Mouse (Mus musculus): ENCODE measurements around the gene Rdm1.
"Not testable (repeated sequence)": the region's sequence is repeated elsewhere in the genome, so short reads cannot be mapped to it uniquely, and the experiment has no call there.

Gene Rdm1

DNA sequence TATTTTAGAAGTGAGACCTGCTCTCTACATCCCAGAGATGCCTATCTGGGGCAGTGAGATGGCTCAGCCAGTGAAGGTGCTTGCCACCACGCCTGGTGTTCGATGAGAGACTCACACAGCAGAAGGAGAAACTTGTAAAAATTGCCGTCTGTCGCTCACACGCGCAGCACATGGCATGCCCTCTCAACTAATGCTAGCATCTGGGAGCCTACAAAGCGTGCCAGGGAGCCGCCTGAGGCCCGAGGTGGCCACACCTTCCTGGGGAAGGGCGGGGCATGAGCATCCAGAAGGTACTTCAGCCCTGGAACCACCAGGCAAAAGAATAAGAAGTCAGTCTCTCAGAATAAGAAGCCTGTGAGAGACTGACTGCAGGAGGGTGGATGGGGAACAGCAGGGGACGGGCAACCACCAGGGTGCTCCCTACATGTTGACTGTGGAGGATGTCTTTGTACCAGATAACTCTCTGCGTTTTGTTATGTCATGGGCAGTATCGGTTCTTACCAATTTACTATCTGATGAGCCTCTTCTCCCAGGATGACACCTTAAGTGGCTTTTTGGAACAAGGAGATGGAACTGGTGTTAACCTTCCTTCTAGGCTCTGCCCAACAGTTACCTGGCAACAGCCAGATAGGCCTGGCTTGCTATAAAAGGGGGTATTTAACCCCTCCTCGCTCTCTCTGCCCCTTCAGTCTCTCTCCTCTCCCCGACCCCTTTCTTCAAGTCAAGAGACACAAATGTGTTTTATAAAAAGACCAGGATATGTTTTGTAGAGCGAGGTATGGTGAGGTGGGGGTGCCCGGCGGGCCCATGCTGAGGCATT is 9.8 kb upstream of the Rdm1 start:
- no peak for DNase-seq (ENCODE audit: low read depth)

DNA sequence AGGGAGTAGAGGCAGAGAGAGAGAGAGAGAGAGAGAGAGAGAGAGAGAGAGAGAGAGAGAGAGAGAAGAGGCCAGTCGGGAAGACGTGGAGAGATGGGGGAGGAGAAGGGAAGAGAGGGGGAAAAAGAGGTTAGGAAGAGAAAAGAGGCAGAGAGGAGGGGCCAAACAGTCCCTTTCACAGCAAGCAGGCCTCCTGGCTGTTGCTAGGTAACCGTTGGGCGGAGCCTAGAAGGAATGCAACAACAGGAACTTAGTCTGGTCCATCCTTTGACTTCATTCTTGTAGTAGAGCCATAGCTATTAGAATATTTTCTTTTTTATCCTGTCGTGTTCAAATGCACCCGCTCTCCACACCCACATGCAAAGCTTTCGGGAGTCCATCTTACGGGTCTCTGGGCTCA is 9.1 kb upstream of the Rdm1 start:
- no peak for DNase-seq (ENCODE audit: low read depth)

DNA sequence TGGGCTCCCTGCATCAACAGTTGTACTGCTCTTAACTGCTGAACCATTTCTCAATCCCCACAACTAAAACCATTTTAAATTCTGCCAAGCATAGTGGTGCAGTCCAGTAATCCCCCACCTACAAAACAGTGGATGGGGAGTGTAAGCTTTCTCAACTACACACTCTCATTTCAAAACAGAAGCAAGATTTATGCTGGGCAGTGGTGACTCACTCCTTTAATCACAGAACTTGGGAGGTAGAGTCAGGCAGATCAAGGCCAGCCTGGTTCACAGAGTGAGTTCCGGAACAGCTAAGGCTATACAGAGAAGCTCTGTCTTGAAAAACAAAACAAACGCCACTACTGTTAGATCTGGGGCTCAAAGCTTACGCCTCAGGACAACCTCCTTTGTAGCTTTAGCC is 8.4 kb upstream of the Rdm1 start:
- DNase-seq (ENCODE audit: low read depth): no peak

DNA sequence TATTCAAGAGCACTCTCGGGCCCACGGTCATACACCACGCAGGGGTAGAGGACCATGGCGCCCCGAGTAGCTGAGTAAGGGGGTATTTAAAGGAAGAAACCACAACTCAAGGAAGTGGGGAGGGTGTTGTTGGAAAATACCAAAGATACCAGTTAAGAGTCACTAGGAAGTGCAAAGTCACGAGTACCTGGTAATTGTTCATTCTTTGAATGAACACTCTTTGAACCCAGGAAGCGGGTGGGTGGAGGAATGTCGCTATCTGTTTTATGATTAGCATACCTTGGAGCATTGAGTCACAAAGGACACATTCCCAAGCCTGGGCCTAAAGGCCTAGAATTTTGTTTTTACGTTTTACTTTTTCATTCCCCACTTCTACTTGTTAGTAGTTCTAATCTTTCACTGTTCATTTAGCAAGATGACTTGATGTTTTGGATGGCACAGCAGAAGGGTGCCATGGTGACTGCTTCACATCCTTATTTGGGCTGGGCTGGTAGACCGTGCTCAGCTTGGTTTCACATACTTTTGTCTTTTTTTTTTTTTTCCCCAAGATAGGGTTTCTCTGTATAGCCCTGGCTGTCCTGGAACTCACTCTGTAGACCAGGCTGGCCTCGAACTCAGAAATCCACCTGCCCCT is 6.9 kb upstream of the Rdm1 start:
- not testable (repeated sequence) for DNase-seq (ENCODE audit: low read depth)

DNA sequence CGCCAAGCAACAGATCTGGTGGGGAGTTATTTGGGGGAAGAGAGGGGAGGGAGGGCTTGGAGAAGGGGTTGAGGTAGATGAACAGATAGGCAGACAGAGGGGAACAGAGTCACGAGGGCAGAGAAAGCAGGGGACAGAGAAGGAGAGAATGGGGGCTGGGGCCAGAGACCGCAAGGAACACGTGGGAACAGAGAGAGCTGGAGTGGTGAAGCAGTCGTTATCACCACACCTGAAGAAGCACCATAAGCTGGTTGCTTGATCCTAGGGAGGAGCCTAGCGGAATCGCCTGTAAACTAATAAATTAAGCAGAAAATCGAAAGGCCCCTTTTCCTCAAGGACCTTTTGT is 373 bp upstream of the Rdm1 start:
- no peak for DNase-seq (ENCODE audit: low read depth)

DNA sequence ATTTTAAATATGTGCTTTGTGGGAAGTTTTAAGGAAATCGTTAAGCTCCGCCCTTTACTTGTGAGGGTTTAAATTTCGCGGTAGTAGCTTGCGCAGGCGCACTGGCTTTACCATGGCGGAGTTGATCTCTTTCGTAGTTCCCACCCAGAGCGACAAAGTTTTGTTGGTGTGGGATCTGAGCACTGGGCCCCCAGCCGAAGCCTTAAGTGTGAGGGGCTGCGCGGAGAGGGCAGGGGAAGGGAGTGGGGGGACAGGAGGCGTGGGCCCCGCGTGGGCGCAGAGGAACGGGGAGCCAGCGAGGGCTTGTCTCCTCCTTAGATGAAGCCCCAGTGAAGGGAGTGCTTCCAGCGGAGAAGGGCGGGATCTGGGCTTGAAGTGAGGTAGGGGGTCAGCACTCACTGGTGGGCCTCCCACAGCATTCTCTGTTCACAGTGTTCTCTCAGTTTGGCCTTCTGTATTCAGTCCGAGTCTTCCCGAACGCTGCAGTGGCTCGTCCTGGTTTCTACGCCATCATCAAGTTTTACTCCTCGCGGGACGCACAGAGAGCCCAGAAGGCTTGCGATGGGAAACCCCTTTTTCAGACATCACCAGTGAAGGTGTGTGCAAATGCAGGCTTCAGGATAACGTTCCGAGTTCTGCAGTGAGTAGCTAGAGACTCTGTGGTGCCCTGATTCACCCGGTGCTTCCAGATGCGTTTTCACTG is 1.0 kb downstream of the Rdm1 start:
- no peak for DNase-seq (ENCODE audit: low read depth)

DNA sequence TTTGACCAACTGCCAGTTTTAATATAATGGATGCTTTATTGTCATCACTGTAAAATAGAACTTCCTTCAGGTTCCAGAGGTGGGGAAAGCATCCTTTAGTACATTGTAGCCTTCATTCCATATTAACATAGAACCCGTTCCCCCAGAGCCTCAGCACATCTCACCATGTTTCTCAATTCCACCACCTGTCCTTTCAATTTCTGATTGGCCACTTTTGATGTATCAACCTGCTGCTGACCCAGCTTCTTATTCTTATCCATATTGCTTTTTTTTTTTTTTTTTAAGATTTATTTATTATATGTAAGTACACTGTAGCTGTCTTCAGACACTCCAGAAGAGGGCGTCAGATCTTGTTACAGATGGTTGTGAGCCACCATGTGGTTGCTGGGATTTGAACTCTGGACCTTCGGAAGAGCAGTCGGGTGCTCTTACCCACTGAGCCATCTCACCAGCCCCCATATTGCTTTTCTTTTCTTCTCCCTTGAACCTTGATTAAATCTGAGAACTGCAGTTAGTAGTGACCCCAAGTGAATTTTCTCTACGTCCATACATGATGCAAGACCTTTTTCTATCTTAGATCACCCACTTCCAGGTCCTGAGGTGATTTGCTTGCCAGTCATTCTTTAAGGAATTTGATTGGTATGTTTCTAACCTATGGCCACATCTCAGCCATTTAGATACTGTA is 1.9 kb downstream of the Rdm1 start:
- DNase-seq (ENCODE audit: low read depth): not testable (repeated sequence)

DNA sequence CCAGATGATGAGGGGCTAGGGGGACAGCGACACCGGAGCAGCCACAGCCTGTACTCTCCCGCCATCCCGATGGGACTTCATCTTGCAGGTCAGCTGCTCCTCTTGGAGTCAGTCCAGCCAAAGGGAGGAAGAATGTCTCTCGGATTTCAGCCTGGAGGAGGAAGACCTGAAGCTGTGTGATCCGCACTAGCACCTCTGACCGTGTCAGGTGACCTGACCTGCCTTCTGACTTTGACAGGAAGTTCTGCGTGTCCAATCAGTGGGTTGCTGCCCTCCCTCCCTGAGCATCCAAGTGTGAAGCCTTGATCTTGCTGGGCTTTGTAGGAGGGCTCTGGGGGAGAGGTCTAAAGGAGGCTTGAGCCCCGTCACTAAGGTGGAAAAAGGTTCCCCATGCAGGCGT is 8.7 kb downstream of the Rdm1 start:
- DNase-seq (ENCODE audit: low read depth): no peak

DNA sequence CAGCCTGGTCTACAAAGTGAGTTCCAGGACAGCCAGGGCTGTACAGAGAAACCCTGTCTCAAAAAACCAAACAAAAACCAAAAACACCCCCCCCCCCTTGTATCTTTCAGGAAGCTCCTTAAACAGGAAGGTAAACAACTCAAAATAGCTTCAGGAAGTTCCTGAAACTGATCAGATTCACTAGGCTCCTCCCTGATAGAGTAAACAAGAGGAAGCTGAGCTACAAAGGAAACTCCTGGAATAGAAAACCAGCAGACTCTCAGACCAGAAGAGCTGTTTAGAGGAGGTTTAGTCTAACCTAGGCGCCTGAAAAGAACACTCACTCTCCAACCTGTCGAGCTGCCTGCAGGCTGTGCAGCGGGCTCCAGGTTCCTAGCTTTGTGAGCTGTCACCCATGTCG is 12.8 kb downstream of the Rdm1 start:
- DNase-seq (ENCODE audit: low read depth): no peak

DNA sequence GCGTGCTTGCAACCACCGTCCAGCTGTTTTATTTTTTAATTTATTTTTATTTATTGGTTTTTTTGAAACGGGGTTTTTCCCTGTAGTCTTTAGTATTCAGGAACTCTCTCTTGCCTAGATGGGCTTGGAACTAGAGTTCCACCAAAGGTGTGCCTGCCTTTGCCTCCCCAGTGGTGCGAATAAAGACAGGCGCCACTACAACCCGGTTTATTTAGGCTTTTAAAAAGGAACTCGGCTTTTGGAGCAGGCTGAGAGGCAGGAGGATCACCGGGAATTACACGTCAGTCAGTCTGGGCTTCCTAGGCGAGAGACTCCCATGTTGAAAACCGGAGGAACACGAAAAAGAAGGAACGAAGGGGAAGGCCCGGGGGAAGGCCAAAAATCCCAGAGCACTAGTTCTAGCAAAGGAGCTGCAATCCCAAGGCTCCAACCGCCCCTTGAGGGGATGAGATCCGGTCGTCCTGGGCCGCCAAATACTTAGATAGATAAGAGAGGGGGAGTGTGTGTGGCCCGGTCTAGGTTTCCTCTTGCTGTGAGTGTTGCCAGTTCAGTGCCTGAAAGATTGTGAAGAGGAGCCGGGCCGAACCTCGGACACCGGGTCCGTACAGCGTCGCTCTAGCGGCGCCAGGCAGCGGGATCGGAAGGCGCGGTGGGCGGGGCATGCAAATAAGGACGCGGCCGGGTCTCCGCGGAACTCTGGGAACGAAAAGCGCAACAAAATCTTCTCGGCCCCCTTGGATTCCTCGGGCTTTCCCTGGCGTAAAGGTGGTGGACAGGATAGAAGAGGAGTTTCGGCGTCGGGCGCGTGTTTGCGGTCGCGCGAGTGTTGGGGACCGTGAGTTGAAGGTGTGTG is 14.1 kb downstream of the Rdm1 start:
- not testable (repeated sequence) for DNase-seq (ENCODE audit: low read depth)

DNA sequence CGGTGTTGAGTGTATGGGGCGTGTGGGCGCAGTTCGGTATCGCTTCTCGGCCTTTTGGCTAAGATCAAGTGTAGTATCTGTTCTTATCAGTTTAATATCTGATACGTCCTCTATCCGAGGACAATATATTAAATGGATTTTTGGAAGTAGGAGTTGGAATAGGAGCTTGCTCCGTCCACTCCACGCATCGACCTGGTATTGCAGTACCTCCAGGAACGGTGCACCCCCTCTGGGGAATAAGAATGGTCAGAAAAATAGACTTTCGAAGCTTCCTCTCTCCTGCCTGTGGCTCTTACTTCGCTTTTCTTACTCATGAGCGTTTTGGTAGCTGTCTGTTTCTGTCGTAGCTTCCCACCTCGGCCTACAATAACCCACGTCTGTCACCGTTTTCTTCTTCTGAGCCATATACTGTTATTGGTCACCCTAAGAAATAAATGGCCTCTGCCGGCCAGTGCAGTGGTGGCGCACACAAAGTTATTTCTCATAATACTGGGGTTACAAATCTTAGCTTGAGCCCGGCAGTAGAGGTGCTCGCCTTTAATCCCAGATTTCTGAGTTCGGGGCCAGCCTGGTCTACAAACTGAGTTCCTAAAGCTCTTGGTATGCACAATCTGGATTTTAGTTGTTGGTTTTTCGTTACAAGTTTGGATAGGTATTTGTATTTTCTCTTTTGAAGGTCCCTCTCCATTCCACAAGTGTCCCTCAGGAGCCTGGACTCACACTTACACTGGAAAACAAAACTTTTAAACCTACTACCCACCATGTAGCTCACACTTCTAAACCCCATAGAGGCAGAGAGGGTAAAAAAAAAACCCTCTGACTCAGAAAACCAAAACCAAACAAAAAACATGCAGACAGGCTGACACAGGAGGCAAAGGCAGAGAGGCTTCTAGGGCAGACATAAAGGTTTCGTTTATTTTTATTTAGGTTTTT is 15.0 kb downstream of the Rdm1 start:
- DNase-seq (ENCODE audit: low read depth): peak; percentile 58

DNA sequence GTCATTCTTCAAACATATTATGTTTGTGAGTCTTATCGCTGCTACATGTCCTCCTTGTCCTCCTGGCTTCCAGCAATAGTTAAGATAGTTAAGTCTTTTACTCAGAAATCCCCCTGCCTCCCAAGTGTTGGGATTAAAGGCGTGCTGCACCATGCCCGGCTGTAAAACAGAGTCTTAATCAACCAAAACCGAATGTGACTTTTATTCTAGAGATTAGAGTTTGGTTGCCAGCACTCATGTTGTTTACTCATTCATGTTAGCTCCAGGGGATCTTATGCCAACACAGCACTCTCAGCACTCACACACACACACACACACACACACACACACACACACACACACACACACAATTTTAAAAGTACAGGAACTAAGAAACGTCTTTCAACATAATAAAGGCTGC is 15.9 kb downstream of the Rdm1 start:
- no peak for DNase-seq (ENCODE audit: low read depth)

DNA sequence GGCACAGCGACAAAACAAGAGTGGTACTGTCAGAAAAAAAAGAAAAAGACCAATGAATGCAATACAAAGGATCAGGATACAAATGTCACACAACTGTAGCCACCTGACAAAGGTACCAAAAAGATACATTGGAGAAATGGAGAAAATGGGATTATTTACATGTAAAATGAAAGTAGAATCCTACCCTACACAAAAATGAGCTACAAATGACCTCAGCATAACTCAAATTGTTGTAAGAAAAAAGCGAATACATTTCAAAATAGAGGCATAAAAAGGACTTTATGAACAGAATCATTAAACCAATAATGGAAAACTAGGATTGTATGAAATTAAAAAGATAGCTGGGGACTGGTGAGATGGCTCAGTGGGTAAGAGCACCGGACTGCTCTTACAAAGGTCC is 17.6 kb downstream of the Rdm1 start:
- no peak for DNase-seq (ENCODE audit: low read depth)

DNA sequence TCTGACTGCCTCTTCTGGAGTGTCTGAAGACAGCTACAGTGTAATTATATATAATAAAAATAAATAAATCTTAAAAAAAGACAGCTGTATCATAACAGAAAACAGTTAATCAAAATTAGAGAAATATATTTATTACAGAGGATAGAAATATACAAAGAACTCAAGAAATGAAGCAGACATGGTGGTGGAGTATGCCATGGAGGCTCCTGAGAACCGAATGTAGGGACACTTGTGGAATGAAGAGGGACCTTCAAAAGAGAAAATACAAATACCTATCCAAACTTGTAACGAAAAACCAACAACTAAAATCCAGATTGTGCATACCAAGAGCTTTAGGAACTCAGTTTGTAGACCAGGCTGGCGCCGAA is 18.0 kb downstream of the Rdm1 start:
- DNase-seq (ENCODE audit: low read depth): not testable (repeated sequence)

DNA sequence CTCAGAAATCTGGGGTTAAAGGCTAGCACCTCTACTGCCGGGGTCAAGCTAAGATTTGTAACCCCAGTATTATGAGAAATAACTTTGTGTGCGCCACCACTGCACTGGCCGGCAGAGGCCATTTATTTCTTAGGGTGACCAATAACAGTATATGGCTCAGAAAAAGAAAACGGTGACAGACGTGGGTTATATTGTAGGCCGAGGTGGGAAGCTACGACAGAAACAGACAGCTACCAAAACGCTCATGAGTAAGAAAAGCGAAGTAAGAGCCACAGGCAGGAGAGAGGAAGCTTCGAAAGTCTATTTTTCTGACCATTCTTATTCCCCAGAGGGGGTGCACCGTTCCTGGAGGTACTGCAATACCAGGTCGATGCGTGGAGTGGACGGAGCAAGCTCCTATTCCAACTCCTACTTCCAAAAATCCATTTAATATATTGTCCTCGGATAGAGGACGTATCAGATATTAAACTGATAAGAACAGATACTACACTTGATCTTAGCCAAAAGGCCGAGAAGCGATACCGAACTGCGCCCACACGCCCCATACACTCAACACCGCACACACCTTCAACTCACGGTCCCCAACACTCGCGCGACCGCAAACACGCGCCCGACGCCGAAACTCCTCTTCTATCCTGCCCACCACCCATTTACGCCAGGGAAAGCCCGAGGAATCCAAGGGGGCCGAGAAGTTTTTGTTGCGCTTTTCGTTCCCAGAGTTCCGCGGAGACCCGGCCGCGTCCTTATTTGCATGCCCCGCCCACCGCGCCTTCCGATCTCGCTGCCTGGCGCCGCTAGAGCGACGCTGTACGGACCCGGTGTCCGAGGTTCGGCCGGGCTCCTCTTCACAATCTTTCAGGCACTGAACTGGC is 18.7 kb downstream of the Rdm1 start:
- peak; percentile 70 for DNase-seq (ENCODE audit: low read depth)

DNA sequence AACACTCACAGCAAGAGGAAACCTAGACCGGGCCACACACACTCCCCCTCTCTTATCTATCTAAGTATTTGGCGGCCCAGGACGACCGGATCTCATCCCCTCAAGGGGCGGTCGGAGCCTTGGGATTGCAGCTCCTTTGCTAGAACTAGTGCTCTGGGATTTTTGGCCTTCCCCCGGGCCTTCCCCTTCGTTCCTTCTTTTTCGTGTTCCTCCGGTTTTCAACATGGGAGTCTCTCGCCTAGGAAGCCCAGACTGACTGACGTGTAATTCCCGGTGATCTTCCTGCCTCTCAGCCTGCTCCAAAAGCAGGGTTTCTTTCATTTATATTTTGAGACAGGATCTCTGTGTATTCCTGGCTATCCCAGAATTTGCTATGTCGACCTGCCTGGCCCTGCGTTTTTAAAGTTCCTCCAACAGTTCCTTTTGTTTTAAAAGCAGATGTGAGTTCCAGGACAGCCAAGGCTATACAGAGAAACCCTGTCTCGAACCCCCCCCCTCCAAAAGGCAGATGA is 19.3 kb downstream of the Rdm1 start:
- DNase-seq (ENCODE audit: low read depth): not testable (repeated sequence)

DNA sequence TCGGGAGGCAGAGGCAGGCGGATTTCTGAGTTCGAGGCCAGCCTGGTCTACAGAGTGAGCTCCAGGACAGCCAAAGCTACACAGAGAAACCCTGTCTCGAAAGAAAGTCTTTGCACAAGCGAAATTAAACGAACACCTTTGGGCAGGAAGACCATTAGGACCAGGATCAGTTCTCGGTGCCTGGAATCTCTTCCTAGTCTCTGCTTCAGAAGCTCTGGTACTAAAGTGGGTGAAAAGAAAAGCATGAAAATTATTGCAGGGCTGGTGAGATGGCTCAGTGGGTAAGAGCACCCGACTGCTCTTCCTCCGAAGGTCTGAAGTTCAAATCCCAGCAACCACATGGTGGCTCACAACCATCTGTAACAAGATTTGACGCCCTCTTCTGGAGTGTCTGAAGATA is 20.1 kb downstream of the Rdm1 start:
- DNase-seq (ENCODE audit: low read depth): not testable (repeated sequence)

DNA sequence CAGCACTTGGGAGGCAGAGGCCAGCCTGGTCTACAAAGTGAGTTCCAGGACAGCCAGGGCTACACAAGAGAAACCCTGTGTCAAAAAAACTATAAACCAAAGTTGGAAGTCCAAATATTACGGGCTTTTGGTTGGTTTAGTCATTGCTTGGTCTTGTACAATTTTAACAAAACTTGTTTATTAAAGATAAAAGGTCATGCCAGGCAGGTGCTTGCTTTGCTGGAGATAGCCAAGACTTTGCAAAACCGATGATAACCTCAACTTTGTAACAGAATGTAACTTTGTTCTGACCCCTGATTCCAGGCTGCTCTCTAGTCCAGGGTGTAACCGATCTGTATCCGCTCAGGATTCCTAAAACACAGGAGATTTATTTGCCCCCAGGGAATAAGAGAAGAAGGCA is 29.4 kb downstream of the Rdm1 start:
- no peak for DNase-seq (ENCODE audit: low read depth)

DNA sequence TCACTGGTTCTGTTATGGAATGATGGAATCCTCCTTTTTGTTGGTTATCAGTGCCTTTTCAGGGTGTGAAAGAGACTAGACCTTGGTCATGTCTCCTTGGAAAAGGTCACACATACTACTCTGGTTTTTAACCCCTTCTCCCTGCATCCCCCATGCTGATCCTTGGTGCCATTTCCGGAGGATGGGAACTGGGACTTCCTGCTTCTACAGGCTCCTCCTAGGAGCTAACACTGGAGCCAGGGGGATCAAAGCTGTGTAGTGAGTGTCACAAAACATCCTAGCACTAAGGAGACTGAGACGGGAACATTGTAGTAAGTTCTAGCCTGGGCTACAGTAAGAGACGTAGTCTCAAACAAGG is 30.5 kb downstream of the Rdm1 start:
- DNase-seq (ENCODE audit: low read depth): no peak
